In genomic region chr14:55097646-55098045, GRCm38 (mm10) we compare ENCODE assay signal across 10 mouse cellular contexts. TPM values are rescaled to one million over a fixed set of nuclear protein-coding genes. Genes with fewer than 3 reads are reported as not detected.
DNase-seq lines count a peak whose midpoint lies in the region; ATAC-seq and TF ChIP-seq lines count a peak whose summit lies in the region.
"Had no signal": no experiment of that assay in that cellular context is flagged by ENCODE, and none has a peak within 500 bp of the region (broad histone marks: within the 10 kb centered on the region; RNA-seq: fewer than 3 reads in every experiment).

No protein-coding gene starts in this region.

- peaks cover 3% of the 10 kb centered on the region; the same call in 1 of the 2 replicates for H3K27me3 ChIP-seq in heart, embryonic 13.5 days (replicated peaks)
- no peaks in the 10 kb centered on the region for H3K27me3 ChIP-seq in thymus, adult 2 months (ENCODE audit: control insufficient read depth, insufficient read depth, low read length)
- no peaks in the 10 kb centered on the region for H3K27me3 ChIP-seq in intestine, embryonic 16.5 days (replicated peaks; ENCODE audit: control insufficient read depth, insufficient read depth, low read length)
- H3K27me3 ChIP-seq in stomach, embryonic 16.5 days (ENCODE audit: control insufficient read depth, insufficient read depth, low read length) = no peaks in the 10 kb centered on the region

- WGBS in heart, embryonic 13.5 days = 65% methylated on average over 10 of the region's 10 CpGs
- WGBS in thymus, adult 2 months = 89% methylated on average over 10 of the region's 10 CpGs
- WGBS in intestine, embryonic 16.5 days = 64% methylated on average over 10 of the region's 10 CpGs
- 65% methylated on average over 10 of the region's 10 CpGs for WGBS in stomach, embryonic 16.5 days

- intact Hi-C loops in heart, postnatal 25 days (cut with DNase I) = loop anchor here (1.0 to 5.0 kb wide), 2 partner anchors 73 to 195 kb away; no protein-coding TSS in a partner anchor

- H3K4me2 ChIP-seq in heart, embryonic 13.5 days = no peak overlapping the region
- no peak overlapping the region for H3K4me2 ChIP-seq in intestine, embryonic 16.5 days (ENCODE audit: low read depth, low read length)
- no peak overlapping the region for H3K4me2 ChIP-seq in stomach, embryonic 16.5 days (ENCODE audit: low read depth, low read length)

- 0 out of 2 replicates have a peak overlapping the region, but pooled peaks have one; percentile 19 for H3K9ac ChIP-seq in heart, embryonic 13.5 days
- H3K9ac ChIP-seq in intestine, embryonic 16.5 days (ENCODE audit: low read depth, low read length) = peak overlapping the region; percentile 11; the same call in 1 of the 2 replicates
- H3K9ac ChIP-seq in stomach, embryonic 16.5 days (ENCODE audit: low read length) = no peak overlapping the region

- H3K4me3 ChIP-seq in heart, embryonic 13.5 days = no peak overlapping the region
- H3K4me3 ChIP-seq in thymus, adult 2 months (ENCODE audit: control insufficient read depth, insufficient read depth, low read length) = no peak overlapping the region
- no peak overlapping the region for H3K4me3 ChIP-seq in intestine, embryonic 16.5 days (ENCODE audit: low read length)
- H3K4me3 ChIP-seq in stomach, embryonic 16.5 days (replicated peaks; ENCODE audit: low read length) = no peak overlapping the region

- peak overlapping the region; percentile 66 for H3K27ac ChIP-seq in heart, embryonic 13.5 days (replicated peaks)
- peak overlapping the region; percentile 55; the same call in 1 of the 2 replicates for H3K27ac ChIP-seq in thymus, adult 2 months (ENCODE audit: control insufficient read depth, insufficient read depth, low read length)
- H3K27ac ChIP-seq in intestine, embryonic 16.5 days (ENCODE audit: low read length) = 0 out of 2 replicates have a peak overlapping the region, but pooled peaks have one; percentile 14
- peak overlapping the region; percentile 7; the same call in 1 of the 2 replicates for H3K27ac ChIP-seq in stomach, embryonic 16.5 days (ENCODE audit: low read length)

- no peak for DNase-seq in heart, postnatal 25 days (ENCODE audit: low spot score)
- no peak for DNase-seq in thymus, adult 2 months
- no peak for DNase-seq in thymus, adult 18-20 months
- no peak for DNase-seq in adrenal gland, postnatal 4 days (ENCODE audit: low spot score in 2 of 2)
- DNase-seq: lung, postnatal 14 days had no signal

- TF ChIP-seq CTCF in thymus, adult 2 months (IDR thresholded peaks at IDR 0.05; ENCODE audit: borderline replicate concordance, control insufficient read depth, extremely low read depth, insufficient read depth, low read length, poor library complexity) = no peak

- H3K4me1 ChIP-seq in heart, embryonic 13.5 days = peaks cover 32% of the 10 kb centered on the region
- peaks cover 19% of the 10 kb centered on the region for H3K4me1 ChIP-seq in thymus, adult 2 months (replicated peaks; ENCODE audit: control insufficient read depth, insufficient read depth, low read length)
- peaks cover 21% of the 10 kb centered on the region for H3K4me1 ChIP-seq in intestine, embryonic 16.5 days (ENCODE audit: control insufficient read depth, insufficient read depth, low read length)
- peaks cover 17% of the 10 kb centered on the region for H3K4me1 ChIP-seq in stomach, embryonic 16.5 days (ENCODE audit: control insufficient read depth, insufficient read depth, low read length)

- no peak for ATAC-seq in heart, embryonic 13.5 days (ENCODE audit: extremely low read depth, insufficient number of reproducible peaks, low FRiP score, low TSS enrichment)
- no peak for ATAC-seq in intestine, embryonic 16.5 days
- ATAC-seq in stomach, embryonic 16.5 days (ENCODE audit: insufficient read depth, low FRiP score) = no peak
- ATAC-seq in erythroid progenitor cell, adult 5-6 weeks (replicated peaks; ENCODE audit: low FRiP score, poor library complexity, severe bottlenecking) = no peak

- H3K36me3 ChIP-seq in heart, embryonic 13.5 days = peaks cover 30% of the 10 kb centered on the region
- 0 out of 2 replicates have a peak, but pooled peaks cover 5% of the 10 kb centered on the region for H3K36me3 ChIP-seq in thymus, adult 2 months (ENCODE audit: control insufficient read depth, insufficient read depth, low read length)
- peaks cover 20% of the 10 kb centered on the region for H3K36me3 ChIP-seq in intestine, embryonic 16.5 days (ENCODE audit: control insufficient read depth, insufficient read depth, low read length)
- 0 out of 2 replicates have a peak, but pooled peaks cover 3% of the 10 kb centered on the region for H3K36me3 ChIP-seq in stomach, embryonic 16.5 days (ENCODE audit: control insufficient read depth, insufficient read depth, low read length)

- no peak for TF ChIP-seq POLR2A in thymus, adult 2 months (IDR thresholded peaks at IDR 0.05; ENCODE audit: control insufficient read depth, extremely low read depth, insufficient read depth, low read length, poor library complexity)

- no peaks in the 10 kb centered on the region for H3K9me3 ChIP-seq in heart, embryonic 13.5 days
- H3K9me3 ChIP-seq in intestine, embryonic 16.5 days (ENCODE audit: control insufficient read depth, low read length) = no peaks in the 10 kb centered on the region
- no peaks in the 10 kb centered on the region for H3K9me3 ChIP-seq in stomach, embryonic 16.5 days (replicated peaks; ENCODE audit: control insufficient read depth, low read length)
- H3K9me3 ChIP-seq: G1E had no signal

RNA-seq across cellular contexts. Expression of gene Thtpa, which starts 3.1 kb away (rescaled TPM):
- 13.8 and 15.9 TPM in 2 replicates for polyA plus RNA-seq in heart, embryonic 13.5 days (2015; fragmentation: Nextera tagmentation; extraction: Ambion mirVana)
- 10 to 100 TPM; 12.3 to 13.2 TPM for total RNA-seq in heart, postnatal 25 days (2021)
- polyA plus RNA-seq in thymus, adult 2 months (2012; rRNA removed) = 6.0 and 6.1 TPM in 2 replicates
- 17.9 and 20.7 TPM in 2 replicates for polyA plus RNA-seq in intestine, embryonic 16.5 days (2015; fragmentation: Nextera tagmentation; extraction: Ambion mirVana)
- polyA plus RNA-seq in stomach, embryonic 16.5 days (2015; fragmentation: Nextera tagmentation; extraction: Ambion mirVana) = 19.9 and 22.5 TPM in 2 replicates
- 10 to 100 TPM; 21.0 to 21.3 TPM for total RNA-seq in adrenal gland, postnatal 4 days (2021)
- 1.1 TPM in 1 of 2 replicates, not detected in the other for total RNA-seq in erythroid progenitor cell, adult 5-6 weeks (2015; ENCODE audit: low replicate concordance)
- 0.68 TPM in 1 of 2 replicates, not detected in the other for total RNA-seq in erythroid progenitor cell, adult 5-6 weeks (2017; ENCODE audit: low replicate concordance)

RNA-seq across cellular contexts. Expression of gene Zfhx2, which starts 5.5 kb away (rescaled TPM):
- polyA plus RNA-seq in heart, embryonic 13.5 days (2015; fragmentation: Nextera tagmentation; extraction: Ambion mirVana) = 3.0 and 3.2 TPM in 2 replicates
- total RNA-seq in heart, postnatal 25 days (2021) = 1 to 10 TPM; 2.9 to 3.6 TPM
- 6.3 and 6.6 TPM in 2 replicates for polyA plus RNA-seq in thymus, adult 2 months (2012; rRNA removed)
- polyA plus RNA-seq in intestine, embryonic 16.5 days (2015; fragmentation: Nextera tagmentation; extraction: Ambion mirVana) = 2.7 and 3.0 TPM in 2 replicates
- 3.1 and 3.6 TPM in 2 replicates for polyA plus RNA-seq in stomach, embryonic 16.5 days (2015; fragmentation: Nextera tagmentation; extraction: Ambion mirVana)
- 10 to 100 TPM; 11.9 to 13.5 TPM for total RNA-seq in adrenal gland, postnatal 4 days (2021)
- total RNA-seq in erythroid progenitor cell, adult 5-6 weeks (2015; ENCODE audit: low replicate concordance) = 1.4 and 3.8 TPM in 2 replicates
- total RNA-seq in erythroid progenitor cell, adult 5-6 weeks (2017; ENCODE audit: low replicate concordance) = 0.64 and 5.4 TPM in 2 replicates

RNA-seq across cellular contexts. Expression of gene Ap1g2, which starts 8.7 kb away (rescaled TPM):
- 7.4 and 7.9 TPM in 2 replicates for polyA plus RNA-seq in heart, embryonic 13.5 days (2015; fragmentation: Nextera tagmentation; extraction: Ambion mirVana)
- 1 to 10 TPM; 4.4 to 4.6 TPM for total RNA-seq in heart, postnatal 25 days (2021)
- polyA plus RNA-seq in thymus, adult 2 months (2012; rRNA removed) = 91.5 and 94.5 TPM in 2 replicates
- 106 and 120 TPM in 2 replicates for polyA plus RNA-seq in intestine, embryonic 16.5 days (2015; fragmentation: Nextera tagmentation; extraction: Ambion mirVana)
- polyA plus RNA-seq in stomach, embryonic 16.5 days (2015; fragmentation: Nextera tagmentation; extraction: Ambion mirVana) = 46.2 and 54.8 TPM in 2 replicates
- 10 to 100 TPM; 30.3 to 34.0 TPM for total RNA-seq in adrenal gland, postnatal 4 days (2021)
- 2.5 and 23.5 TPM in 2 replicates for total RNA-seq in erythroid progenitor cell, adult 5-6 weeks (2015; ENCODE audit: low replicate concordance)
- total RNA-seq in erythroid progenitor cell, adult 5-6 weeks (2017; ENCODE audit: low replicate concordance) = 0.68 and 1.8 TPM in 2 replicates

RNA-seq across cellular contexts. Expression of gene Jph4, which starts 19.1 kb away (rescaled TPM):
- polyA plus RNA-seq in heart, embryonic 13.5 days (2015; fragmentation: Nextera tagmentation; extraction: Ambion mirVana) = 0.31 and 0.32 TPM in 2 replicates
- total RNA-seq in heart, postnatal 25 days (2021) = not detected
- 0.37 and 0.51 TPM in 2 replicates for polyA plus RNA-seq in thymus, adult 2 months (2012; rRNA removed)
- polyA plus RNA-seq in intestine, embryonic 16.5 days (2015; fragmentation: Nextera tagmentation; extraction: Ambion mirVana) = 0.82 and 1.2 TPM in 2 replicates
- 1.1 and 1.2 TPM in 2 replicates for polyA plus RNA-seq in stomach, embryonic 16.5 days (2015; fragmentation: Nextera tagmentation; extraction: Ambion mirVana)
- 10 to 100 TPM; 11.9 to 14.8 TPM for total RNA-seq in adrenal gland, postnatal 4 days (2021)
- not detected in 2 replicates for total RNA-seq in erythroid progenitor cell, adult 5-6 weeks (2015; ENCODE audit: low replicate concordance)
- not detected in 2 replicates for total RNA-seq in erythroid progenitor cell, adult 5-6 weeks (2017; ENCODE audit: low replicate concordance)
- polyA plus RNA-seq: G1E had no signal

Comparison
In these comparisons a context has a peak if more than half of its experiments do, and no peak if none do; other contexts are left out.
1. H3K27ac ChIP-seq: peak in every context shown above with its lines; median percentile 66 in heart, embryonic 13.5 days; 55 in thymus, adult 2 months; 14 in intestine, embryonic 16.5 days; 7 in stomach, embryonic 16.5 days.